Mouse (Mus musculus) testis, adult 2 months (tissue): ENCODE results near the gene Rem2. TPM values are rescaled to one million over a fixed set of nuclear protein-coding genes. Genes with fewer than 3 reads are reported as not detected.

Source experiments
- H3K27ac ChIP-seq: fragments of 200-500 bp; 2 replicates; pipeline ENCODE4 v1.5.1; 2012; ENCODE audit warnings: low read depth, low read length; ENCODE audit not compliant: control insufficient read depth, insufficient read depth
- H3K27me3 ChIP-seq: fragments of 200-500 bp; 2 replicates; pipeline ENCODE4 v1.6.1; 2012; ENCODE audit warnings: mild to moderate bottlenecking, low read length, moderate library complexity; ENCODE audit not compliant: control insufficient read depth, insufficient read depth
- H3K36me3 ChIP-seq: fragments of 200-500 bp; 2 replicates; pipeline ENCODE4 v1.6.1; 2012; ENCODE audit warnings: mild to moderate bottlenecking, low read length; ENCODE audit not compliant: control insufficient read depth, insufficient read depth
- H3K4me1 ChIP-seq: fragments of 200-500 bp; 2 replicates; pipeline ENCODE4 v1.6.1; 2012; ENCODE audit warnings: low read length; ENCODE audit not compliant: control insufficient read depth, insufficient read depth
- H3K4me3 ChIP-seq: fragments of 200-500 bp; 2 replicates; pipeline ENCODE4 v1.5.1; 2012; ENCODE audit warnings: low read depth, mild to moderate bottlenecking, low read length, moderate library complexity, mixed read lengths; ENCODE audit not compliant: control insufficient read depth
- CTCF ChIP-seq: fragments of 200-500 bp; IDR thresholded peaks from 2 replicates; pipeline ENCODE4 v1.5.1; 2012; ENCODE audit warnings: low read depth, mild to moderate bottlenecking, inconsistent platforms, low read length, moderate library complexity; ENCODE audit not compliant: control insufficient read depth, insufficient read depth, insufficient replicate concordance
- POLR2A ChIP-seq: fragments of 200-500 bp; IDR thresholded peaks from 2 replicates; pipeline ENCODE4 v1.6.1; 2012; ENCODE audit warnings: low read depth, mild to moderate bottlenecking, inconsistent platforms, low read length, moderate library complexity; ENCODE audit not compliant: control insufficient read depth
- polyA plus RNA-seq: library from polyadenylated mRNA; depleted of rRNA; stranded (reverse); fragments of >200 nt; gene quantifications from 2 replicates; pipeline ENCODE4 v1.2.3, GENCODE M21; 2012

Gene Rem2
- polyA plus RNA-seq, 1 experiment = 0.25 TPM

DNA sequence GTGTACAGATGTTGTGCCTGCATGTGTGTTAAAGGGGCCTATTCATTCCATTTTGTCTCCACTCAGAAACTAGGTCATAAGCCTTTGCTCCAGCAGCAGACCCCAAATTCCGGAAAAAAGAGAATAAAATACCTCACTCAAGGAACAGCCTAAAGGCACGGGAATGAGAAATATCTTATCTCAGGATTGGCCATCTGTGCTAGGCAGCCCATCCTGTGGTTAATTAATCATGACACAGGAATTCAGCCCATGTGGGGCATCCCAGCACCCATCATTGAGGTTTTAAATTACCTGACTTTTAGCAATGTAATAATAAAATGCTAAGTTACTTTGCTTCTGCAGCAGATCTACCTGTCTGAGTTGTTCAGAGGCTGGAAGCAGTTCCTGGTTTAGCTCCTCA, 25.5 kb downstream of the Rem2 start:
- no peaks in the 10 kb centered on the region for H3K36me3 ChIP-seq
- no peak overlapping the region for H3K4me3 ChIP-seq
- TF ChIP-seq CTCF (no peak), POLR2A (no peak)
- H3K27me3 ChIP-seq = no peaks in the 10 kb centered on the region
- no peak overlapping the region for H3K27ac ChIP-seq
- no peaks in the 10 kb centered on the region for H3K4me1 ChIP-seq

GRCm38 (mm10) chr14:54503092-54503491, 27.2 kb downstream of the Rem2 start:
- Histone ChIP-seq H3K4me3 (no peak overlapping the region), H3K27ac (no peak overlapping the region), H3K4me1 (no peaks in the 10 kb centered on the region), H3K36me3 (peaks cover 2% of the 10 kb centered on the region; the same call in 1 of the 2 replicates), H3K27me3 (no peaks in the 10 kb centered on the region)
- TF ChIP-seq CTCF = no peak

GRCm38 (mm10) chr14:54509774-54510173, 33.9 kb downstream of the Rem2 start:
- Histone ChIP-seq H3K4me3 (no peak overlapping the region), H3K27ac (no peak overlapping the region), H3K27me3 (no peaks in the 10 kb centered on the region), H3K4me1 (no peaks in the 10 kb centered on the region), H3K36me3 (peaks cover 9% of the 10 kb centered on the region)
- TF ChIP-seq POLR2A = no peak
- TF ChIP-seq CTCF = no peak

DNA sequence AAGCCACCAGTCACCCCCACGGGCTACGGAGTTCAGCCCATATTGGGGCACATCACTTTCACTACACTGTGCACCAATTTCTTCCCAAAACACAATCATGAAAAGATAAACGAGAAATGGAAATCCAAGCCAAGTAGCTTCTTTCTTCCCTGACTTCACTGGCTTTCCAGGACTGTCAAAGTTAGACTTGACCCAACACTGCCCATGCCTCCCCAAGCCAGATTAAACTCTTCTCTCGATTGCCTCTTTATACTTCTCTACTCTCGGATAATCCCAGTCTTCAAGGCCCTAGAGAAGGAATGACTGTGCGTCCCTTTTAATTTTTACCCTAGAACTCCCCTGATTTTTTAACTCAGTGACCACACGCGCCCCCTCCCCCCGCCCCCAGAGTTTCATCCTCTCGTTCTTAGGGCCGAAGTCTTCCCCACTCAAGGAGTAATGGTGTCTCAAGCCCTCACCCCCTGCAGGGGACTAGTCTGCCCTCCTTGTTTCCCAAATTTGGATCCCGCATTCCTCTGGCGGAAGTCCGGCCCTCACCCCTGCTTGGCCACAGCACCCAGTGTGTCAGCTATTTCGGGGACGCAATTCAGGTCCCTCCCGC, 40.9 kb downstream of the Rem2 start:
- H3K4me1 ChIP-seq = peaks cover 2% of the 10 kb centered on the region
- H3K27me3 ChIP-seq = no peaks in the 10 kb centered on the region
- H3K27ac ChIP-seq = peak overlapping the region; percentile 90
- TF ChIP-seq POLR2A = no peak
- peak; percentile 2; the same call in 1 of the 2 replicates for TF ChIP-seq CTCF
- peak overlapping the region; percentile 95 for H3K4me3 ChIP-seq
- H3K36me3 ChIP-seq = peaks cover 4% of the 10 kb centered on the region

DNA sequence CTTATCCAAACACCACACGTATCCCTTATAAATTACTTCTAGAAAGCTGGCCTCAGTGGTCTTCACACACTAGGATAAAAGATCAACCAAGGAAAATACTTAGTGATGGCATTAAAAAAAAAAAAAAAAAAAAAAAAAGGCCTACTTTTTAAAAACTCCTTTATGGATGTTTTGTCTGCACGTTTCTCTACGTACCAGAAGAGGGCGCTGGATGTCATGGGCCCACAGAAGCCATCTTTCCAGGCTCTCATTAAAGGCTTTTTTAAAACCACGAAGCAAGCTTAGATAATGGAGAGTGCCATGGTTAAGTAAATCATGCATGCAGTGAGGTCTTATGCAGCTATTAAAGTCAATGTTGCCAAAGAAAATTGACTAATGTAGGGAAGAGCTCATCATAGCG, 47.7 kb downstream of the Rem2 start:
- Histone ChIP-seq H3K36me3 (no peaks in the 10 kb centered on the region), H3K27ac (no peak overlapping the region), H3K4me1 (peaks cover 11% of the 10 kb centered on the region), H3K27me3 (no peaks in the 10 kb centered on the region), H3K4me3 (no peak overlapping the region)
- TF ChIP-seq CTCF (no peak), POLR2A (no peak)

GRCm38 (mm10) chr14:54527227-54528006, 51.5 kb downstream of the Rem2 start:
- Histone ChIP-seq H3K36me3 (no peaks in the 10 kb centered on the region), H3K4me1 (peaks cover 11% of the 10 kb centered on the region), H3K27me3 (no peaks in the 10 kb centered on the region), H3K4me3 (peak overlapping the region; percentile 36), H3K27ac (no peak overlapping the region)
- no peak for TF ChIP-seq CTCF
- no peak for TF ChIP-seq POLR2A

DNA sequence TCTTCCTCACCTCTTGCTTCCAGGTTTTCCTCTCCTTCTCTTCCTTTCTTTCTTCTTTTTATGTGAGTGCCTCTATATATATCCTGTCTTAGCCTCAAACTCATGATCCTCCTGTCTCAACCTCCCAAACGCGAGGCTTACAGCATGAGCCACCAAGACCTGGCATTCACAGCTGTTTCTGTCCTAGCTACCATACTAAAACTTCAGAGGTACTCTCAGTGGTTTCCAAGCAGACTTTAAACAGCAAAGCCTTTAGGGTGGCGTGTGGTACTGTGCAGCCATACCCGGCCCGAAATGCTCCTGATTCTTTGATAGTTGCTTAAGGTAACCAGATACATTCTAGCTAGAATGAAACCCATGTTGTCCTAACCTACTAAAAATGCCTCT, 52.1 kb downstream of the Rem2 start:
- no peaks in the 10 kb centered on the region for H3K27me3 ChIP-seq
- H3K4me3 ChIP-seq = no peak overlapping the region
- TF ChIP-seq POLR2A (no peak), CTCF (no peak)
- no peaks in the 10 kb centered on the region for H3K36me3 ChIP-seq
- peaks cover 11% of the 10 kb centered on the region for H3K4me1 ChIP-seq
- H3K27ac ChIP-seq = no peak overlapping the region
